Mouse (Mus musculus) fibroblast of lung, adult 2 months (primary cell): ENCODE results near the gene Zfp345.
"Not testable (repeated sequence)": the region's sequence is repeated elsewhere in the genome, so short reads cannot be mapped to it uniquely, and the experiment has no call there.

Experiments
- DNase-seq: peaks from one replicate; pipeline ENCODE4 v3.0.0-alpha.2; 2011; ENCODE audit warnings: low read depth

Gene Zfp345

DNA sequence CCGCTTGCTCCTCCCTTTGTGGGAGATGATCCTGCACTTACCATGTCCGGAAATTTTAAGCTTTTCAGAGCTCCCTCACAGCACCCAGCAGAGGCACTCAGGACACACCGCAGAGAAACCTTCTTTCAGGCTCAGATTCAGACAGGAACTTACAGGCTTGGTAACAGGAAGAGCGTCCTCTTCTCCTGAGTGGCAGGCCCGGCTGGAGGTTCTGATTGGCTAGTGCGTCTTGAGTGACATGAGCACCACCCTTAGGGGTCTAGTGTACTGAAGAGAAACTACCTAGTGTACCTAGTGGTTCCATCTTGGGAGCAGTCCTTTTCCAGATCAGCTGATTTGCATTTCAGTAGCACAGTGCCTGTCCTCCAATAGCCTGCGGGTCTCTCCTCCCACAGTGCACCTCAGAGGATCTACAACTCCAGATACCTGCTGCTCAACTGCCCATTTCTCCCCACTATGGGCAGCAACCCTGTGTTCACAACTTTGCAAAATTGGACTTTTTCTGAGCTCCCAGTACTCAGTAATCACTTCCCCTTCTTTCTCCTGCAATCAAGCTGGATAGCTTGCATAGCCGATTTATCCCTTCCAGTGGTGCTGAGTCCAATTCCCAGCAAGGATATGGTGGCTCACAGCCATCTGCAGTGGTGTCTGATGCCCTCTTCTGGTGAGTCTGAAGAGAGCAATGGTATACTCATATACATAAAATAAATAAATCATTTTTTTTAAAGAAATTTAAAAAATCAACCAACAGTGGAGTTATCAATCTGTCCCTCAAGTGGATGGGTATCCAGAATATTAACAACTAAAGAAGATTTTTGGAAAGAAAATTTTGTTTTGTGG, at the start of gene Zfp345:
Gene Zfp345, minus strand, starts transcription at position 153 of the 840 bp plus-strand sequence.
- not testable (repeated sequence) for DNase-seq

DNA sequence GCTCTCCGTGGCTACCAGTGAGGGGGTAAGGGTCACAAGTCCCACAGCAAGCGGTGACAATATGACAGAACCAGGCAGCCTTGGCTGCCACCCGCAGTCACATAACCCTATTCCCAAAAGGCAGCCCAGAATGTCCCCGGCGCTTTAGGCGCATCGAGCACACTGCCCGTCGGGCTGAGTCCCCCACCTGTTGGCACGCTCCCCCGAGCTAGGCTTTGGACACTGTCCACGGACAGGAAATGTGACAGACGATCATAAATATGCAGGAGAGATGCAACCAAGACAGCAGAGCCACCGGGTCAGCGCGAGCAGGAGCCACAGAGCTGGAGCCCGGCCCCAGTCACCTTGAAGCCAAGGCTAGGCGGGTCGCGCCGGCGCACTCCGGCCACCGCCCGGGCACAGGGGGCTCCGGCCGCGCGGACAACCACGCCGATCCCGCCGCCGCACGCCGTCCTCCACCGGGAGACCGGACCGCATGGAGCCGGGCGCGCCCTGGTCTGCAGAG, 40.9 kb upstream of the Zfp345 start:
- DNase-seq = no peak

DNA sequence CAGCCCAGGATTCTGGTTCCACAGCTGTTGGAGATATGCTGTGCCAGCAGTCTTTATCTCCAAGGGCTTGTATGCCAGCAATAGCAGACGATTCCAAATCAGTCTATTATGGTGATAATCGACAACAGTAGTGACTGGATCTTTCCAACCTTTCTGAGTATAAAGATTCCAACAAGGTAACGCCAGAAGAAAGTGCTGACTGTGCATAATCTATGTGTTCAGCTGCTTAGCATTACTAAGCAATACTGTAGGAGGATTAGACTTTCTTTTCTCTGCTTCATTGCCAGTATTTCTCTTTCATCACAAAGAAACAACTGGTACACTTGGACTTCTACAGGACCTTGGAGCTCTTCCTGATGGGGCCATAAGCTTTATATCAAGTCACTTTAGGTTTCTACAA, 27.9 kb upstream of the Zfp345 start:
- no peak for DNase-seq

DNA sequence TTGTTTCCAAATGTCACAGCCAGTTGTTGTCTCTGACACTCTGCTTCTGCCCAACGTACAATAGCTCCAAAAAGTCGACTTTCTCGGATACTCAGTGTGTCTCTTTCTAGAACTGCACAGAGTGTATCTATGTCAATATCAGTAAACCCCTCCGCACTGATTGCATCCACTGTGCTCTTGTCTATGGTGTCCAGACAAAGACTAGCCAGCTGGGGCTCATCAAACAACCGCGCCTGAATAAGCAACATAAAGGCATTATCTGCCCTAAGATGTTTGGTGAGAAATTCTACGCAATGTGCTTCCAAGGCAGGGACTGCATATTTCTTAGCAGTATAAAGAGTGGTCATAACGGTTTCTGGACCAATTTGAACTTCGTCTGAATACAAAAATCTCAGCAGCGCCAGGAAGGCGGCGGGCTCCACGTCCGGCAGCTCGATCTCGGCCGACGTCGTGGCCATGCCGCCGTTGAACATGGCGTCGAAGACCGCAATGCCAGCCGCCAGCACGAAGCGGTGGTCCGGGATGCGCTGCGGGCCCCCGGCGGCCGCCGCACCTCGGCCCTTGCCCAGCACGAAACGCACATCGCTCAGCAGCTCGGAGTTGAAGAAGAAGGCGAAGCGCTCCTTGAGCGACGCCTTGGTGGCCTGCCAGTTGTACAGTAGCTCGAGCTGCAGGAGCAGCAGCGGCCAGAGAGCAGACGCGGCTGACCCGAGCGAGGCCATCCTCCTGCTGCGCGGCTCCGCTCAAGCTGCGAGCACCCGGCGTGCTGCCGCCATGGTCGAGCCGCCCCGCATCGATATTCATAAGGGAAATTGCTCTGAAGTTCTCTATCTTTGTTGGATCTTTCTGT, 15.5 kb upstream of the Zfp345 start:
- DNase-seq = not testable (repeated sequence)

DNA sequence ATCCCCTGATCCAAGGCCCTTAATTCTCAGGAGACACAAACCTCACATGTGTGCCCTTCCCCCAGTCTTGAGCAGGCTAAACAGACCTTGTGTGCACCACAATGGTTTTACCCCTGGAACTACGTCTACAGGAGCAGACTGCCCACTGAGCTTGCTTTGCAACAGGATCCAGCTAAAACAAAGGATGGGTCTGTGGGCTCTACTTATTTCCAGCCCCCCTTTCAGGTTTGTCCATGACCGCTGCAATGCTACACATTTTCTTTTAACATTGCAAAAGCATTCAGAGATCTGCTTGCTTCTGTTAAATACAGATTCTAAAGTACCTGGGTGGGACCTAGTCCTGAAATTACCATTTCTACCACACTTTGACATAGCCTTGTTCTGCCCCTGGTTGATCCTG, 8.1 kb upstream of the Zfp345 start:
- DNase-seq = no peak

DNA sequence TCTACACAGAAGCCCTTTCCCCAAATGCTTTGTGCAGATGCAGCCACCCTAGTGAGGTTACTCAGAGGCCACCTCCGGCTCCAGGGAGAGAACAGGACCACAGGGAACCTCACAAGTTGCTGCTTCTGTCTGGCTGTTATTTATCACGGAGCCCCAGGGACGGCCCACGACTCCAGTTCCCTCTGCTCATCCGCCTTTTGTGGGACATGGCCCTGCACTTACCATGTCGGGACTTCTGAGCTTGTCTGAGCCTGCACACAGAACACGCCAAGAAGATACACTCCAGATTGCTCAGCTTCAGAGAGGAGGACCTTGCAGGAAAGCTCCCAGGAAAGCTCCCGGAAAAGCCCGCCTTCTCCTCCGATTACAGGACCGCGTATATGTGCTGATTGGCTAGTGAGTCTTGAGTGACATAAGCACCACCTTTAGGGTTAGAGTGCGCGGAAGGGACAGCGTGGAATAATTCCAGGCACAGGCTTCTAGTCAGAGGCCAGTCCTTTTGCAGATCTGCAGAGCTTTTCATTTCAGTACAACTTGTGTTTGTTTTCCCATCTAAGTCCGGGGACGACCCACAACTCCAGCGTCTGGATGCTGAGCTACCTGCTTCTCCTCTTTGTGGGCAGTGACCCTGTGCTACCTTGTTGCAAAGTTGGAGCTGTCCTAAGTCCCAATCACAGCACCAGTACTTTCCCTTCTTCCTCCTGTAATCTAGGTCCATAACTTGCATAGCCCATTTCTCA, 33.5 kb downstream of the Zfp345 start, which contains the start of gene Zfp442:
Gene Zfp442, minus strand, starts transcription at position 307 of the 740 bp plus-strand sequence.
- not testable (repeated sequence) for DNase-seq

DNA sequence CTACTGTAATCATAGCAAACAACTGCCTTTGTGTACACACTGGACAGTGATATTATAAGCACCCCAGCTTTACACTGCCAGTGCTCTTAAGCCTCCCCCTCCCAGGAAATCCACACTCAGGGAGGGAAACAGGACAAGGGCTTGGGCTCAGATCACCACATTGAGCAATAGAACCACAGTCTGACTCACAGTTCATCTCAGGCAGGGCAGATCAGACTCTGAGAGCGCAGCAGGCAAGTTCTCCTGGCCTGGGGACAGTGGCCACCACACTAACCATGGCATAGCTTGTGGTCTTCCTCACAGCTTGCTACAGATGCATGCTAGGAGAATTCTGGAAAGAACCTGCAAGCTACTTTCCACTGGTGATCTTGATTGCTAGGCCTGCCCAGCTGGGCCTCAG, 45.8 kb downstream of the Zfp345 start:
- DNase-seq = not testable (repeated sequence)
